Mouse (Mus musculus): Measurements from ENCODE around the gene Slc16a8. TPM values are rescaled to one million over a fixed set of nuclear protein-coding genes. Genes with fewer than 3 reads are reported as not detected.

The Slc16a8 gene
- total and polyA plus RNA-seq, 3 experiments = 0.16 to 0.57 (median 0.39) TPM

DNA sequence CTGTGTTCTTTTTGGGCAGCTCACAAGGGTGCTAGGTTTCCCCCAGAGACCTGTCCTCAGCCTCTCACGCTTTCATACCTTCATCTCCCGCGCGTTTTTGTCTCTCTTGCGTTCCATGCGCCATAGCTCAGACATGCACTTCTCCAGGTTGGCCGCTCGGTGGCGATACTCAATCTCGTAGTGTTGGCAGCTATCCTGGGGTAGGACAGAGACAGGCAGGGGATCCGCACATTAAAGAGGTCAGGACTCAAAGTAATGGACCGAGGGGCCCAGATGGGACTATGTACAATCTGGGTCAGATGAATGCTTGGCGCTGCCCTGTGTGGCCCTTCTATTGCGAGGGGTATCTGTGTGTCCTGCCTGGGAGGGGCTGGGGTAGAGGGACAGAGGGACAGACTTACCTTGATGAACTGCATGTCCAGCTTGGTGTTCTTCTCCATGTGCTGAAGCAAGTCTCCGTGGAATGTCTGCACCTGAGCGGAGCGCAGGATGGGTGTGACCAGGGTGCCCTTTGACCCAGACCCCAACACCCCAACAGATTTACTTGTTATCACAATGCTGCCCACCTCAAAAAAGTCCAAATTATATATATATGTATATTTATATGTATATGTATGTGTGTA, 16.7 kb upstream of the Slc16a8 start:
- WGBS = 16% methylated on average over 17 of the region's 17 CpGs
- DNase-seq = peak; percentile 27 to 61
- Histone ChIP-seq H3K79me2 (replicated peaks; ENCODE audit: control insufficient read depth, insufficient read depth, low read length) (no peaks in the 10 kb centered on the region), H3K9ac (ENCODE audit: low read depth, low read length) (no peak overlapping the region), H3K36me3 (ENCODE audit: control insufficient read depth, insufficient read depth, low read length) (no peaks in the 10 kb centered on the region), H3K4me3 (peak overlapping the region; percentile 29; the same call in 1 of the 2 replicates), H3K27me3 (ENCODE audit: control insufficient read depth, insufficient read depth, low read length) (no peaks in the 10 kb centered on the region), H3K4me1 (ENCODE audit: control insufficient read depth, insufficient read depth, low read length) (peaks cover 6% of the 10 kb centered on the region), H3K27ac (no peak overlapping the region)
- intact Hi-C loops (cut with DNase I) = no loop called here
- no peak for TF ChIP-seq EP300 (IDR thresholded peaks at IDR 0.05; ENCODE audit: insufficient read depth, low read depth, low read length)
- peak; percentile 83 for TF ChIP-seq CTCF (IDR thresholded peaks at IDR 0.05)
- no peak for TF ChIP-seq POLR2A (IDR thresholded peaks at IDR 0.05; ENCODE audit: insufficient read depth, low read depth, low read length)

- peak; percentile 83 to 87 for DNase-seq
- no peaks in the 10 kb centered on the region for H3K27me3 ChIP-seq (ENCODE audit: control insufficient read depth, insufficient read depth, low read length)
- no peaks in the 10 kb centered on the region for H3K79me2 ChIP-seq (replicated peaks; ENCODE audit: control insufficient read depth, insufficient read depth, low read length)
- H3K4me1 ChIP-seq (ENCODE audit: control insufficient read depth, insufficient read depth, low read length) = peaks cover 6% of the 10 kb centered on the region
- H3K4me3 ChIP-seq = peak overlapping the region; percentile 29
- H3K27ac ChIP-seq = no peak overlapping the region
- 1% methylated on average over 33 of the region's 33 CpGs for WGBS
- H3K36me3 ChIP-seq (ENCODE audit: control insufficient read depth, insufficient read depth, low read length) = no peaks in the 10 kb centered on the region
- intact Hi-C loops (cut with DNase I) = no loop called here
- peak overlapping the region; percentile 26 for H3K9ac ChIP-seq (ENCODE audit: low read depth, low read length)
- TF ChIP-seq CTCF (IDR thresholded peaks at IDR 0.05) = no peak
- TF ChIP-seq EP300 (IDR thresholded peaks at IDR 0.05; ENCODE audit: insufficient read depth, low read depth, low read length) = no peak
- TF ChIP-seq POLR2A (IDR thresholded peaks at IDR 0.05; ENCODE audit: insufficient read depth, low read depth, low read length) = no peak
Measured at GRCm38 (mm10) chr15:79270317-79271123, 16.0 kb upstream of the Slc16a8 start.

GRCm38 (mm10) chr15:79268521-79268920, 14.0 kb upstream of the Slc16a8 start:
- H3K27me3 ChIP-seq (ENCODE audit: control insufficient read depth, insufficient read depth, low read length) = no peaks in the 10 kb centered on the region

GRCm38 (mm10) chr15:79265384-79265783, 10.8 kb upstream of the Slc16a8 start:
- WGBS = 69% methylated on average over 4 of the region's 4 CpGs
- intact Hi-C loops (cut with DNase I) = no loop called here
- peaks cover under 1% of the 10 kb centered on the region for H3K4me1 ChIP-seq (ENCODE audit: control insufficient read depth, insufficient read depth, low read length)
- peaks cover 5% of the 10 kb centered on the region; the same call in 1 of the 2 replicates for H3K27me3 ChIP-seq (ENCODE audit: control insufficient read depth, insufficient read depth, low read length)
- TF ChIP-seq CTCF (IDR thresholded peaks at IDR 0.05) = no peak
- no peak for TF ChIP-seq POLR2A (IDR thresholded peaks at IDR 0.05; ENCODE audit: insufficient read depth, low read depth, low read length)
- TF ChIP-seq EP300 (IDR thresholded peaks at IDR 0.05; ENCODE audit: insufficient read depth, low read depth, low read length) = no peak
- H3K4me3 ChIP-seq = no peak overlapping the region
- no peak overlapping the region for H3K27ac ChIP-seq
- no peak for DNase-seq
- no peak overlapping the region for H3K9ac ChIP-seq (ENCODE audit: low read depth, low read length)
- H3K79me2 ChIP-seq (replicated peaks; ENCODE audit: control insufficient read depth, insufficient read depth, low read length) = no peaks in the 10 kb centered on the region
- no peaks in the 10 kb centered on the region for H3K36me3 ChIP-seq (ENCODE audit: control insufficient read depth, insufficient read depth, low read length)

More at GRCm38 (mm10) chr15:79268521-79268920, 14.0 kb upstream of the Slc16a8 start:
- H3K27ac ChIP-seq = no peak overlapping the region
- TF ChIP-seq POLR2A (IDR thresholded peaks at IDR 0.05; ENCODE audit: insufficient read depth, low read depth, low read length) = no peak
- TF ChIP-seq CTCF (IDR thresholded peaks at IDR 0.05) = no peak
- no peak for TF ChIP-seq EP300 (IDR thresholded peaks at IDR 0.05; ENCODE audit: insufficient read depth, low read depth, low read length)
- intact Hi-C loops (cut with DNase I) = no loop called here
- no peak for DNase-seq
- no peaks in the 10 kb centered on the region for H3K36me3 ChIP-seq (ENCODE audit: control insufficient read depth, insufficient read depth, low read length)
- H3K4me1 ChIP-seq (ENCODE audit: control insufficient read depth, insufficient read depth, low read length) = peaks cover 6% of the 10 kb centered on the region
- WGBS = 6% methylated on average over 1 of the region's 1 CpGs
- H3K9ac ChIP-seq (ENCODE audit: low read depth, low read length) = no peak overlapping the region
- no peaks in the 10 kb centered on the region for H3K79me2 ChIP-seq (replicated peaks; ENCODE audit: control insufficient read depth, insufficient read depth, low read length)
- H3K4me3 ChIP-seq = no peak overlapping the region

GRCm38 (mm10) chr15:79263726-79264125, 9.2 kb upstream of the Slc16a8 start:
- intact Hi-C loops (cut with DNase I) = no loop called here
- WGBS = 93% methylated on average over 6 of the region's 6 CpGs
- Histone ChIP-seq H3K27ac (no peak overlapping the region), H3K79me2 (replicated peaks; ENCODE audit: control insufficient read depth, insufficient read depth, low read length) (no peaks in the 10 kb centered on the region), H3K27me3 (ENCODE audit: control insufficient read depth, insufficient read depth, low read length) (peaks cover 5% of the 10 kb centered on the region; the same call in 1 of the 2 replicates), H3K36me3 (ENCODE audit: control insufficient read depth, insufficient read depth, low read length) (no peaks in the 10 kb centered on the region), H3K4me3 (no peak overlapping the region), H3K4me1 (ENCODE audit: control insufficient read depth, insufficient read depth, low read length) (no peaks in the 10 kb centered on the region), H3K9ac (ENCODE audit: low read depth, low read length) (no peak overlapping the region)
- DNase-seq = no peak
- TF ChIP-seq EP300 (IDR thresholded peaks at IDR 0.05; ENCODE audit: insufficient read depth, low read depth, low read length) = no peak
- no peak for TF ChIP-seq CTCF (IDR thresholded peaks at IDR 0.05)
- no peak for TF ChIP-seq POLR2A (IDR thresholded peaks at IDR 0.05; ENCODE audit: insufficient read depth, low read depth, low read length)

Measured in heart, adult 2 months (tissue).